Mouse (Mus musculus) liver, adult 2 months (tissue): ENCODE results near the gene Dpf3.

Experiments
- CTCF ChIP-seq: fragments of 200-500 bp; IDR thresholded peaks from 2 replicates; pipeline ENCODE4 v1.5.1; 2011; ENCODE audit warnings: low read depth, low read length, control low read depth
- POLR2A ChIP-seq: fragments of 200-500 bp; IDR thresholded peaks from 2 replicates; pipeline ENCODE4 v1.6.1; 2011; ENCODE audit warnings: low read length, control low read depth; ENCODE audit not compliant: insufficient read depth; ENCODE audit errors: extremely low read depth

GRCm38 (mm10) chr12:83283591-83284320 lies 203.8 kb downstream of the Dpf3 start:
- TF ChIP-seq POLR2A (no peak), CTCF (no peak)
